Mouse (Mus musculus) olfactory bulb, adult 2 months (tissue): ENCODE measurements at regions not wholly inside any gene's neighbourhood (a gene's known extent, or its start where the extent isn't known, plus 50 kb on each side); places are given as distances from the start of the nearest gene placed in this dataset.

Experiments
- CTCF ChIP-seq: fragments of 200-500 bp; IDR thresholded peaks from 2 replicates; pipeline ENCODE4 v1.5.1; 2012; ENCODE audit warnings: low read depth, mild to moderate bottlenecking, low read length, moderate library complexity; ENCODE audit not compliant: insufficient read depth
- POLR2A ChIP-seq: fragments of 200-500 bp; IDR thresholded peaks from 2 replicates; pipeline ENCODE4 v1.6.1; 2012; ENCODE audit warnings: mild to moderate bottlenecking, low read depth, low read length, moderate library complexity; ENCODE audit not compliant: insufficient read depth

- TF ChIP-seq CTCF = no peak
- TF ChIP-seq POLR2A = no peak
Measured at GRCm38 (mm10) chr5:64632171-64632570, 171.0 kb upstream of the Klf3 start.
